Mouse (Mus musculus) heart, embryonic 14.5 days (tissue): ENCODE measurements around the gene Mnt. TPM values are rescaled to one million over a fixed set of nuclear protein-coding genes. Genes with fewer than 3 reads are reported as not detected.

ENCODE experiments used
- ATAC-seq: fragments of 200-750 bp; cut with Nextera tagmentation; 2 replicates; pipeline ENCODE4 v1.8.0; 2017; ENCODE audit warnings: low read depth, moderate TSS enrichment; ENCODE audit not compliant: insufficient number of reproducible peaks, insufficient read depth, low FRiP score
- H3K27ac ChIP-seq, 2 experiments: fragments of 200-500 bp in 1 of 2; fragments of 300-500 bp in 1 of 2; sonication (generic) in 1 of 2; replicated peaks in 1 of 2; 2 replicates each; pipeline ENCODE4 v1.5.1; 2012 to 2014; ENCODE audit warnings: low read depth in 2 of 2, low read length in 2 of 2, control low read depth in 1 of 2, mild to moderate bottlenecking in 1 of 2, mixed read lengths in 1 of 2; ENCODE audit not compliant: control insufficient read depth in 1 of 2, insufficient read depth in 1 of 2
- H3K27me3 ChIP-seq: fragments of 300-500 bp; sonication (generic); 2 replicates; pipeline ENCODE4 v1.6.1; 2014; ENCODE audit warnings: mild to moderate bottlenecking, low read length, control low read depth; ENCODE audit not compliant: control insufficient read depth, insufficient read depth
- H3K36me3 ChIP-seq: fragments of 300-500 bp; sonication (generic); 2 replicates; pipeline ENCODE4 v1.6.1; 2014; ENCODE audit warnings: mild to moderate bottlenecking, control low read depth, low read length, mixed read lengths; ENCODE audit not compliant: control insufficient read depth, insufficient read depth
- H3K4me1 ChIP-seq, 2 experiments: fragments of 200-500 bp in 1 of 2; fragments of 300-500 bp in 1 of 2; sonication (generic) in 1 of 2; 2 replicates each; pipeline ENCODE4 v1.6.1; 2012 to 2014; ENCODE audit warnings: low read length in 2 of 2, control low read depth in 1 of 2, mixed read lengths in 1 of 2; ENCODE audit not compliant: control insufficient read depth in 2 of 2, insufficient read depth in 2 of 2
- H3K4me2 ChIP-seq: fragments of 300-500 bp; sonication (generic); 2 replicates; pipeline ENCODE4 v1.6.1; 2014; ENCODE audit warnings: mild to moderate bottlenecking, low read length
- H3K4me3 ChIP-seq, 2 experiments: fragments of 200-500 bp in 1 of 2; fragments of 300-500 bp in 1 of 2; sonication (generic) in 1 of 2; 2 replicates each; pipeline ENCODE4 v1.5.1; 2012 to 2014; ENCODE audit warnings: low read length in 2 of 2, mild to moderate bottlenecking in 2 of 2, control low read depth in 1 of 2, low read depth in 1 of 2, moderate library complexity in 1 of 2; ENCODE audit not compliant: control insufficient read depth in 1 of 2, insufficient read depth in 1 of 2
- H3K9ac ChIP-seq: fragments of 300-500 bp; sonication (generic); 2 replicates; pipeline ENCODE4 v1.6.1; 2014; ENCODE audit warnings: mild to moderate bottlenecking, low read length
- H3K9me3 ChIP-seq: fragments of 300-500 bp; sonication (generic); 2 replicates; pipeline ENCODE4 v1.6.1; 2016; ENCODE audit warnings: low read length, control low read depth; ENCODE audit not compliant: control insufficient read depth
- WGBS: fragments of 180-500 bp; shearing (Covaris S2); extraction: QIAGEN DNeasy Blood & Tissue Kit; methylation state at CpG from one replicate; pipeline ENCODE4 v1.1.7; 2014; 5-methylcytosine and 5-hydroxymethylcytosine counted together
- polyA plus RNA-seq: library from polyadenylated mRNA; unstranded; fragments of >200 nt; fragmentation: Nextera tagmentation; extraction: Ambion mirVana; gene quantifications from 2 replicates; pipeline ENCODE4 v1.2.1, GENCODE M21; 2014

The Mnt gene
- polyA plus RNA-seq, 1 experiment from 2014 or later = 3.7 TPM

GRCm38 (mm10) chr11:74869603-74870002 is 38.9 kb downstream of the Mnt start:
- H3K4me1 ChIP-seq = peaks cover 4 to 9% of the 10 kb centered on the region in 2 experiments; a peak in 3 of 4 replicates
- H3K27ac ChIP-seq = no peak overlapping the region
- no peak overlapping the region for H3K4me3 ChIP-seq
- peaks cover 16% of the 10 kb centered on the region; the same call in 1 of the 2 replicates for H3K36me3 ChIP-seq
- no peaks in the 10 kb centered on the region for H3K9me3 ChIP-seq
- no peak overlapping the region for H3K4me2 ChIP-seq
- 85% methylated on average over 6 of the region's 6 CpGs for WGBS
- ATAC-seq = no peak
- H3K9ac ChIP-seq = no peak overlapping the region
- no peaks in the 10 kb centered on the region for H3K27me3 ChIP-seq

GRCm38 (mm10) chr11:74870544-74870943 is 39.8 kb downstream of the Mnt start:
- no peak overlapping the region for H3K4me3 ChIP-seq
- no peak for ATAC-seq
- no peak overlapping the region for H3K27ac ChIP-seq
- H3K36me3 ChIP-seq = peaks cover 16% of the 10 kb centered on the region; the same call in 1 of the 2 replicates
- H3K4me2 ChIP-seq = no peak overlapping the region
- H3K4me1 ChIP-seq = peaks cover 6 to 8% of the 10 kb centered on the region in 2 experiments
- H3K9me3 ChIP-seq = no peaks in the 10 kb centered on the region
- WGBS = 74% methylated on average over 4 of the region's 4 CpGs
- no peaks in the 10 kb centered on the region for H3K27me3 ChIP-seq
- no peak overlapping the region for H3K9ac ChIP-seq

GRCm38 (mm10) chr11:74870991-74871622 is 40.4 kb downstream of the Mnt start:
- H3K4me2 ChIP-seq = no peak overlapping the region
- no peak for ATAC-seq
- H3K9ac ChIP-seq = 0 out of 2 replicates have a peak overlapping the region, but pooled peaks have one; percentile 31
- peaks cover 6 to 8% of the 10 kb centered on the region in 2 experiments for H3K4me1 ChIP-seq
- H3K9me3 ChIP-seq = no peaks in the 10 kb centered on the region
- peaks cover 16% of the 10 kb centered on the region; the same call in 1 of the 2 replicates for H3K36me3 ChIP-seq
- WGBS = 29% methylated on average over 12 of the region's 12 CpGs
- no peaks in the 10 kb centered on the region for H3K27me3 ChIP-seq
- 0 out of 4 replicates have a peak overlapping the region, but pooled peaks of 1 of the 2 experiments have one; percentile 30 for H3K27ac ChIP-seq
- no peak overlapping the region for H3K4me3 ChIP-seq

GRCm38 (mm10) chr11:74874630-74875029 is 43.9 kb downstream of the Mnt start:
- 81% methylated on average over 3 of the region's 3 CpGs for WGBS
- Histone ChIP-seq H3K9me3 (no peaks in the 10 kb centered on the region), H3K27me3 (no peaks in the 10 kb centered on the region), H3K9ac (no peak overlapping the region), H3K4me3 (no peak overlapping the region), H3K27ac (no peak overlapping the region), H3K36me3 (no peaks in the 10 kb centered on the region), H3K4me2 (no peak overlapping the region), H3K4me1 (peaks cover 10 to 13% of the 10 kb centered on the region in 2 experiments)
- ATAC-seq = no peak

- no peaks in the 10 kb centered on the region for H3K9me3 ChIP-seq
- H3K4me1 ChIP-seq = peaks cover 8 to 11% of the 10 kb centered on the region in 2 experiments
- peak overlapping the region; percentile 32; the same call in 1 of the 2 replicates for H3K4me2 ChIP-seq
- ATAC-seq = no peak
- H3K27ac ChIP-seq = no peak overlapping the region
- 6% methylated on average over 9 of the region's 9 CpGs for WGBS
- H3K27me3 ChIP-seq = no peaks in the 10 kb centered on the region
- H3K4me3 ChIP-seq = no peak overlapping the region
- H3K9ac ChIP-seq = no peak overlapping the region
- H3K36me3 ChIP-seq = no peaks in the 10 kb centered on the region
Measured at GRCm38 (mm10) chr11:74876801-74877200, 46.1 kb downstream of the Mnt start.

- 0 out of 2 replicates have a peak, but pooled peaks cover 4% of the 10 kb centered on the region for H3K36me3 ChIP-seq
- no peak overlapping the region for H3K4me3 ChIP-seq
- H3K9me3 ChIP-seq = no peaks in the 10 kb centered on the region
- peaks cover 12 to 14% of the 10 kb centered on the region in 2 experiments for H3K4me1 ChIP-seq
- no peaks in the 10 kb centered on the region for H3K27me3 ChIP-seq
- H3K4me2 ChIP-seq = no peak overlapping the region
- 78% methylated on average over 9 of the region's 9 CpGs for WGBS
- no peak overlapping the region for H3K9ac ChIP-seq
- H3K27ac ChIP-seq = no peak overlapping the region
- no peak for ATAC-seq
Measured at GRCm38 (mm10) chr11:74880999-74881398, 50.3 kb downstream of the Mnt start.

- H3K4me2 ChIP-seq = peak overlapping the region; percentile 32
- no peak for ATAC-seq
- WGBS = 37% methylated on average over 14 of the region's 14 CpGs
- H3K9me3 ChIP-seq = no peaks in the 10 kb centered on the region
- H3K27ac ChIP-seq = no peak overlapping the region
- peak overlapping the region; percentile 41 for H3K9ac ChIP-seq
- H3K4me1 ChIP-seq = peaks cover 6 to 10% of the 10 kb centered on the region in 2 experiments
- 0 out of 2 replicates have a peak, but pooled peaks cover 4% of the 10 kb centered on the region for H3K36me3 ChIP-seq
- H3K27me3 ChIP-seq = no peaks in the 10 kb centered on the region
- H3K4me3 ChIP-seq = no peak overlapping the region
Measured at GRCm38 (mm10) chr11:74881979-74882378, 51.3 kb downstream of the Mnt start.
